Mouse (Mus musculus) liver, postnatal 0 days (tissue): ENCODE data around the gene Slc26a10.
A peak's percentile ranks its signal among the peaks of the same experiment; 100 is the strongest.

Experiments used
- CTCF ChIP-seq: sonication (generic); IDR thresholded peaks from 2 replicates; pipeline ENCODE4 v1.5.1; 2016; ENCODE audit warnings: antibody characterized with exemption, low read depth
- EP300 ChIP-seq: IDR thresholded peaks from 2 replicates; pipeline ENCODE4 v1.6.1; 2016; ENCODE audit warnings: antibody characterized with exemption, low read depth, mild to moderate bottlenecking

DNA sequence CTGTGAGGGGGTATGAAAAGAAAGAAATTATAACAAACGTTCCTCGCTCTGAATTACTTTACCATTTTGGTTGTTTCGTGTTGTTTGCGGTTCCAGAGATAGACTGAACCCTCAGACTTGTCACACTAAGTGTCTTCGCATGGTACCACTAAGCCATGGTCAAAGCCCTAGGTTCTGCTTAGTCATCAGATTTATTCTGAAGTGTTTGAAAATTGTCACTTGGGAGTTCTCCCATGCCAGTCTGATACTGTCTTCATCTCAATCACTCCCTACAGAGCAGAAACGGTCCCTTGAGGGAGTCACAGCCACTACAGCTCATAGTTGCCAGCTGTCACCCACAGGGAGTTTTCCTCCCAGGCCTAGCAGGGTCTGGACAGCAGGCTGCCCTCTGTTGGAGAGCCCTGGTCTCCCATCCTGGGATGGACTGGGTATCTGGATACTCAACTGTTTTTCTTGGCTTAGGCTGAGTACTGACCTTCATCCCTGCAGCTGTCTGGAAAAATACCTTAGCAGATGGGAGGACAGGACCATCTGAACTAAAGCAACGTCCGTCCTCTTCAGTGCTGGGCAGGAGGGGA is 46.0 kb upstream of the Slc26a10 start:
- peak; percentile 51 for TF ChIP-seq CTCF
- TF ChIP-seq EP300 = no peak
